Mouse (Mus musculus) heart, adult 18-20 months (tissue): ENCODE measurements around the gene Nars2. TPM values are rescaled to one million over a fixed set of nuclear protein-coding genes. Genes with fewer than 3 reads are reported as not detected.
"Not testable (repeated sequence)": the region's sequence is repeated elsewhere in the genome, so short reads cannot be mapped to it uniquely, and the experiment has no call there.

Experiments
- DNase-seq, 2 experiments: peaks; one replicate each; pipeline ENCODE4 v3.0.0; 2021 to 2022; ENCODE audit warnings: mixed read lengths in 1 of 2
- long read RNA-seq, 2 experiments: library from polyadenylated mRNA; stranded (forward); transcript quantifications; one replicate each; pipeline ENCODE4 v2.0.0; 2021
- total RNA-seq, 2 experiments: library from RNA; stranded (reverse); gene quantifications; 2 replicates each; pipeline ENCODE4 v1.2.3; 2021

Gene Nars2
- 10 to 100 TPM; 22.6 to 23.5 TPM for total RNA-seq
- long read RNA-seq, experiment 1, transcript Nars2-201 (14 exons, 3,778 nt) = major isoform, 12 of 18 reads
- long read RNA-seq, experiment 1, partial matches to known transcripts = 2 of 18 reads
- long read RNA-seq, experiment 1, other reads (novel, unspliced or antisense) = 4 of 18 reads
- long read RNA-seq, experiment 2, partial matches to known transcripts = 0 of 5 reads
- long read RNA-seq, experiment 2, other reads (novel, unspliced or antisense) = 1 of 5 reads

- DNase-seq = peak; percentile 93 to 95
Measured at GRCm38 (mm10) chr7:96951281-96952051, at the start of gene Nars2. Gene Nars2, plus strand, starts transcription at chr7:96951505.

- no peak for DNase-seq
Measured at GRCm38 (mm10) chr7:96902183-96902582, 49.1 kb upstream of the Nars2 start.

- DNase-seq = no peak
Measured at GRCm38 (mm10) chr7:96903088-96903985, 48.0 kb upstream of the Nars2 start.

DNA sequence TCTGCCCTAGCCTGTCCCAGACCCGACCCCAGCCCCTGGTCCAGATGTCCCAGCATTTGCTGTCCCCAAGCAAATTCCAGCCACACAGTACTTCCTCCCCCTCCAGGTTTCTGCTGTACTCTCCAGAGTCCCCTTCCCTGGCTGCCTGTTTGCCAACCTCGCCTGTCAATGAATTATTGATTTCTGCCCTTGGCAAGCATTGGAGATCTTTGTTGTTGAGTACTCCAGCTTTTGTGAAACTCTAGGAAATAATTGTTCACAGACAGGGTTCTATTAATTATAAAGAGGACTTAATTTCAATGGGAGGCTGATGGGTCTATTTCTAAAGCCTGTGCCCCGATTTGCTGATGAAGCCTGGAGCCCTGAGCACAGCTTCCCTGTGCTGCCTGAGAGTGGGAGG, 46.9 kb upstream of the Nars2 start:
- no peak for DNase-seq

GRCm38 (mm10) chr7:96904936-96905335, 46.4 kb upstream of the Nars2 start:
- no peak for DNase-seq

- DNase-seq = no peak
Measured at GRCm38 (mm10) chr7:96905422-96905821, 45.9 kb upstream of the Nars2 start.

DNA sequence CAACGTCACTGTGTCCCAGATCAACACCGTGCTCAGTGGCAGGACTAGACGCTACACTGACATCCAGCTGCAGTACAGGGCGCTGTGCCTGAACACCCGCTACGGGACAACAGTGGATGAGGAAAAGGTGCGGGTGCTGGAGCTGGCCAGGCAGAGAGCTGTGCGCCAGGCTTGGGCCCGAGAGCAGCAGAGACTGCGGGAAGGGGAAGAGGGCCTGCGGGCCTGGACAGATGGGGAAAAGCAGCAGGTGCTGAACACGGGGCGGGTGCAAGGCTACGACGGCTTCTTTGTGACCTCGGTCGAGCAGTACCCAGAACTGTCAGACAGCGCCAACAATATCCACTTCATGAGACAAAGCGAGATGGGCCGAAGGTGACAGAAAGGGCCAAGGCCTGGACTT, 45.1 kb upstream of the Nars2 start:
- DNase-seq = no peak

DNA sequence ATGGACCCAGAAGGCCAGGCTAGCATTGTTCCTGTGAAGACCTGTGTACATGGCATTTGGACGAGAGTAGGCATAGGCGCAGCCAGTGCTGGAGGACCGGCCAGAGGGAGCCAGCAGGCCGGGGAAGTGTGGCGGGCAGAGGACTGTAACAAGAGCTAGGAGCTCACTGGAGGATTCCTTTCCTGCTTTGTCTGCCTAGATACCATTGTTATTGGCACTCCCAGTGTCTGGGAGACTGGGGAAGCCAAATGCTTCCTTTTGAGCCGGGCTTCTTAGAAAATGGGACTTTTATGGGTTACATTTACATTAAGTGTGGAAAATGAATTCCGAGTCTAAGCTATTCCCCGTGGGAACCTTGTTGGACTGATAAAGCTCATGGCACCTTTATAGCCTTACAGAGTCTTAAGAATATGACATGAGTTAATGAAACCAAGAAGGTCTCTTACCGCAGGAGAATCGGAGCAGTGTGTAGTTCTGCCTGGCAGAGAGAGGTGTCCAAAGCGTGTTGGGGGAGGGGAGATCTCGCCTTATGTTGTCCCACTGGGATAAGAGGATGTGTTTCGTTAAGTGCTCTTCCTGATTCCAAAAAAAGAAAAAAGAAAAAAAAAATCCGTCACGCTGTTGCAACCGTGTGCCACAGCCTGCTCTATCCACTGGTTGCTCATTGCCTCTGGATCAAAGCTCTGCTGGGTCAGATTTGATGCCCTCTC, 43.2 kb upstream of the Nars2 start:
- DNase-seq = no peak

- DNase-seq = no peak
Measured at GRCm38 (mm10) chr7:96909856-96910255, 41.4 kb upstream of the Nars2 start.

DNA sequence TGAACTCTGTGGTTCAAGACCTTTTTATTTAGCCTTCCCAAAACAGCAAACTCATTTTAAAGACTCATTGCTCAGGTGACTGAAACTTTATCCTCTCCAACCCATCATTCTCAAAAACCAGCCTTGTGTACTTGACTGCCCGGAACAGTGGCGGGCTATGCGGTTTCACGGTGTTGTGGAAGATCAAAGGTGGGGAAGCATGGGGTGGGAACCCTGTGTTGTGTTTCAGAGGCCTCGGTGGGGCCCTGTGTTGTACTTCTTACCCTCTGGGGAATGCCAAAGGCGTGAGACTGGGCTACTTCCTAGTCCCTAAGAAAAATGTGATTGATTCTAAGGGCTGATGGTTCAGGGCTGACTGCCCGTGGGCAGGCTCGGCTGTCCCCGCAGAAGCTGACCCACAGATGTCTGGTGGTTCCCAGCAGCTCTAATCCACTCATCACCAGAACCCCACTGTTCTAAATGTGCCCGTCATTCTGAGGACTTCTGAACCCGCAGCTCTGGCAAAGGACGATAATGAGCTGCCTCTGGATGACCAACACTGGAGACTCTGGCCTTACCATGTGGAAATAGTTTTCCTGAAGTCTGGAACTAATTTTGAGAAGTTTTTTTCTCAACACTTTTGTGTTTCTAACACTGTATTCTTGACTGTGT, 40.9 kb upstream of the Nars2 start:
- no peak for DNase-seq

DNA sequence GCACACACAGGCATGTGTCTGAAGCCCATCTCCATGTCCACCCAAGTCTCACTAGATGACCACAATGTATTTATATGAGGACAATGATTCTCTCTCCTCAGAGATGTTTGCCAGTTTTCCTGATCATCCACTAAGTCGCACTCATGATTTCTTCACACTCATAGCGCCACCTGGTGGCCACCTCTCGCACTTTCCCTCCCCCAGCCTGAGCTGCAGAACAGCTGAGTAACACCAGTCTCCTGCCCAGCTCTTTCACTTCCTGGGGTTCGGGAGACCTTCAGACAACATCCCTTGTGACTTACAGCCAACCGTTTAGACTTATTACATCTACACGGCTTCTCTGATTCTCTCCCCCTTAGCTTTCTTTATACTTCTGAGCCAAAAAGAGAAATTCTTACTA, 37.3 kb upstream of the Nars2 start:
- peak; percentile 72 to 88 for DNase-seq

DNA sequence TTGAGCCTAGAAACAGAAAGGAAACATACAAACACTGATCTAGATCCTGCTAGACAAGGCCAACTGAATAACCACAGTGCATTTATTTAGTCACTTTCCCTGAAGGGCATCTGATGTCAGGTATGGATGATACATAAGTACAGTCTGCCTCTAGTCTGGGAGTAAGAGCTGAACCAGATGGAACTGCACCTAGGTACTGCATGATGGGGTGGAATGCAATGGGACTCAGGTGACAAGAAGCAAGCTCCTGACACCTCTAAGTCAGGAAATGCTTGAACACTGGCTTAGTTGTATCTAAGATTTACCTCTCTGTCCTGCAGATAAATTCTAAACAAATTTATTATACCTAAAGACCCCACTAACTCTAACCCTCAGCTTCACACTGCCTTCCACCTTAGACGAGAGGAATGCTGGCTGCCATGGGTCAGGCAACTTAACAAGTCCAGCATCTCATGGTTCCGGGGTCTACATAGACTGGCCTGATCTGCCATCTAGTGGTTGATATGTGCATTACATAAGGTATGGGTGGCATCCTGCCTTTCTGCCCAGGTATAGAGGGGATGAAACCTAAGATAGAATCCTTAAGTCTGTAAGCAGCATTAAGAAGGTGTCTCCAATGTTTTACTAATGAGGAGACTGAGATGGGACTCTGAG, 35.7 kb upstream of the Nars2 start:
- peak; percentile 44 to 75 for DNase-seq

DNA sequence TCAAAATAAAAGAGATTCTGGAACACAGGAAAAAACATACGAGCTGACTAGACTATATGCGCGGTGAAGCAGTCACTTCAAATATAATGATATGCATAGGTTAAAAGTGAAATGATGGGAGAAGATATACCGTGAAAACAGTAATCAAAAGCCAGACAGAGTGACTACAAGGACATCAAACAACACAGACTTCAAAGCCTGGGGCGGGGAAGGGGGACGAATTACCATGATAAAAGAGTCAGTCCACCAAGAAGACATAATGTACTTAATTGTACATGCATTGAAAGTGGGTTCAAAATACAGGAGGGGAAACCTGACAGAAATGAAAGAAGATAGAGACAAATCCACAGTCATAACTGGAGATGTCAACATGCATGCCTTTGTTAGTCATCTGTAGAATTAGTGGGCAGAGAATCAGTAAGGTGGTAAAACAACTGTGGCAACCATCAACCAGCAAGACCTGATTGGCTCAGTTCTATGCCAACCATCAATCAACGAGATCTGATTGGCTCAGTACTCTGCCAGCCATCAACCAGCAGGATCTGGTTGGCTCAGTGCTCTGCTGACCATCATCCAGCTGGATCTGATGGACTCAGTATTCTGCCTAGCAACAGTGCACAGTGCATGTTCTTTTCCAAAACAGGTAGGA, 30.7 kb upstream of the Nars2 start:
- DNase-seq = no peak

DNA sequence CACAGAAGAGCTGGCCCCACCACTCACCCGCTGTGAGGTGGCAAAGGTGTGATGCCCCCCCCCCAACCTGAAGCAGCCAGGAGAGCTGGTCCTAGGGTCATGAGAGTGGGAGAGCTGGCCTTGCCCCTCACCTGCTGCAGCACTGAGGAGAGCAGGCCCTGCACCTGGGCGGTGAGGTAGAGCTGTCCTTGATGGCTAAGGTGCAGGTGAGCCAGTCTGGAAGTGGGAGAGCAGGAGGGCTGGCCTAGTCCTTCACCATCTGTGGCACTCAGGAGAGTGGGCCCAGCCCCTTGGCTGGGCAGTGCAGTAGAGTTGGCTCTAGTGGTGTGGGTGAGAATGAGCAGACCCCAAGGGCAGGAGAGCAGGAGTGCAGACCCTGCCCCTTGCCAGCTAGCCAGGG, 28.4 kb upstream of the Nars2 start:
- no peak for DNase-seq

DNA sequence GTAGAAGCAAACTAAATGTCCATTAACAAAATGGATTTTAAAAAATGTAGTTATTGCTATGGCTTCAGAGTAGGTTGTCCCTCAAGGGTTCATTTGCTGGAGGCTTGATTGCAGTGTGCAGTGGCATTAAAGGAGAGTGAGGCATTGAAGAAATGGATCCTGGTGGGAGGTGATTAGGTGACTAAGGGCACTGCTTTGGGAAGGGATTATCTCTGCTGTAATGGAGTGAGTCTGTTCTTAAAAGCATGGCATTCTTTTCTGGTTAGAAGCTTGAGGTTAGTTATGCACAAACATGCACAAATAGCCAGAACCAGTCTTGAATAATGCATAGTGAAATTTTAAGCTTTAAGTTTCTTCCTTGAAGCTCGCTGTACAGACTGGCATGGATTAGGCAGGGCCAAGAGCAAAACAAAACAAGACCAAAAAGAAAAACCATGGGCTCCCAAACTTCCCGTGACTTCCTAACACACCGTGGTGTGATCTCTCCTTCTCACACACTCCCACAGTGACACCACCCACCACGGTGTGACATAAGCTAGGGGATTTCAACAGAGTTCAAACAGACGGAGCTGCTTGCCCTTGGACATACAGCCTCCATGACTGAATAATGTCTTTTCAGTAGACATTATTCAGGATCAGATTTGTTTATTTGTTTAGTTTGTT, 7.5 kb upstream of the Nars2 start:
- DNase-seq = no peak

DNA sequence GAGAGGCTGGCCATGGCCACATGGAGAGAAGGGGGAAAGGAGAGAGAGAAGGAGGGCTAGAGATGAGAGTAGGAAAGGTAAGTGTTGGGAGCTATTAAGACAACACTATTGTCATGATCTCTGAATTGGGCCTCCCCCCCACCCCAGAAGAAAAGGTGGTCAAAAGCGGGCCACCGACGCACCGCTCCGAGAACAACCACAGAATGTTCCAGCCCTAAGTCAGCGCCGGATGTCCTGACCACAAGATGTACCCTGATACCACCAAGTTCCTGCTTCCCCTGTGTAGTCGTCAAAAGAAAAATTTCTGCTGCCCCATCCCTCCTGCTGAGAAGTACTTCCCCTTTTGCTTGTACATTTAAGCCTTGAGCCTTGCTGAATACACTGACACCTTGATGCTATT, 4.8 kb upstream of the Nars2 start:
- DNase-seq = not testable (repeated sequence)

GRCm38 (mm10) chr7:96952094-96952493, 789 bp downstream of the Nars2 start:
- no peak for DNase-seq

- no peak for DNase-seq
Measured at GRCm38 (mm10) chr7:96959168-96959567, 7.9 kb downstream of the Nars2 start.

DNA sequence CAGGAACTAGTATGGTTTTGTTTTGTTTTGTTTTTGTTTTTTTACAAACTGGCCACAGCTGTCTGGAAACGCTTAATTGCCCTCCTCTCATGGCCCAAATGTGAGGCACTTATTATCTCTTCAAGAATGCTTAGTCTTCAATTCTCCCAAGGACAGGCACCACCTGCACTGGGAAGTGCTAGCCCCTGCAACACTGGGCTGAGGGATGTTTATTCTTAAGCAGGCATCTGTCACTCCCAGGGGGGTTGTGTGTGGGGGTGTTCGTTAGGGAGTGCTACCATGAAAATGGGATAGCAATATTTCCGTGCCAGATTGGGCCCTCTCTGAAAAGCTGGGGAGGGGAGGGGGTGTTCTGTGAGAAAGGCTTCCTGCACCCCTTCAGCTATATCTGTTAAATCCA, 15.9 kb downstream of the Nars2 start:
- peak in 1 of 2 experiments; percentile 9 for DNase-seq

DNA sequence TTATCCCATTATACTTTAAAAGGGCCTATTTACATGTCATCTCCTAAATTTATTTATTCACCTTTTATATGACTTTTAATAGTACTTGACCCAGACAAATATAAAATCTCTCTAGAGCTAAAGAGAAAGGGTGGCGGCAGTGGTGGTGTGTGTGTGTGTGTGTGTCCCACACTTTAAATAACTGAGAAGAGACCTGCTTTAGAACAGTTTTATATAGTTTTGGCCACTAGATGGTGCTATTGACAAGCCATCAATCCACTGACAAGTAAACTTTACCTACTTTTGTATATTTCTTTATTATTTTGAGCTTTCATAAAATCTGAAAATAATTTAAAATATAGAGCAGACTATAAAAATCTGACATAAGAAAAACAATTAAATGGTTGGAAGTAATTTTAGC, 19.1 kb downstream of the Nars2 start:
- DNase-seq = peak; percentile 31 to 72
